Mouse (Mus musculus): ENCODE data around the gene Ing4.
A peak's percentile ranks its signal among the peaks of the same experiment; 100 is the strongest.
"Not testable (repeated sequence)": the region's sequence is repeated elsewhere in the genome, so short reads cannot be mapped to it uniquely, and the experiment has no call there.

Gene Ing4

GRCm38 (mm10) chr6:125042081-125042480 is 2.5 kb downstream of the Ing4 start:
- no peak for DNase-seq

GRCm38 (mm10) chr6:125046691-125047090 is 7.1 kb downstream of the Ing4 start:
- DNase-seq = peak; percentile 87

- DNase-seq = no peak
Observed at GRCm38 (mm10) chr6:125049678-125050077, 10.1 kb downstream of the Ing4 start, which contains the start of gene Acrbp. TSS of gene Acrbp (plus strand) at chr6:125049689.

- no peak for DNase-seq
Observed at GRCm38 (mm10) chr6:125051237-125051636, 11.7 kb downstream of the Ing4 start.

GRCm38 (mm10) chr6:125061493-125061892 is 21.9 kb downstream of the Ing4 start:
- DNase-seq = no peak

GRCm38 (mm10) chr6:125062511-125062910 is 23.0 kb downstream of the Ing4 start:
- DNase-seq = no peak

GRCm38 (mm10) chr6:125063906-125064305 is 24.3 kb downstream of the Ing4 start:
- DNase-seq = no peak

- not testable (repeated sequence) for DNase-seq
Observed at GRCm38 (mm10) chr6:125065223-125065622, 25.7 kb downstream of the Ing4 start.

GRCm38 (mm10) chr6:125067571-125067995 is 28.0 kb downstream of the Ing4 start, which contains the start of gene Lpar5:
TSS of gene Lpar5 (plus strand) at chr6:125067920.
- no peak for DNase-seq

GRCm38 (mm10) chr6:125071170-125071895 is 31.8 kb downstream of the Ing4 start:
- DNase-seq = no peak

- peak; percentile 81 for DNase-seq
Observed at GRCm38 (mm10) chr6:125071896-125072279, 32.3 kb downstream of the Ing4 start.

GRCm38 (mm10) chr6:125073825-125074224 is 34.3 kb downstream of the Ing4 start:
- no peak for DNase-seq

- no peak for DNase-seq
Observed at GRCm38 (mm10) chr6:125081394-125081793, 41.8 kb downstream of the Ing4 start.

- peak; percentile 90 for DNase-seq
Observed at GRCm38 (mm10) chr6:125081797-125082560, 42.4 kb downstream of the Ing4 start.

- DNase-seq = no peak
Observed at GRCm38 (mm10) chr6:125082801-125083386, 43.3 kb downstream of the Ing4 start.

GRCm38 (mm10) chr6:125084424-125084823 is 44.9 kb downstream of the Ing4 start:
- DNase-seq = no peak

GRCm38 (mm10) chr6:125087937-125088336 is 48.4 kb downstream of the Ing4 start:
- DNase-seq = no peak

- peak; percentile 72 for DNase-seq
Observed at GRCm38 (mm10) chr6:125088561-125089321, 49.2 kb downstream of the Ing4 start.

- peak; percentile 85 for DNase-seq
Observed at GRCm38 (mm10) chr6:125089521-125090321, 50.2 kb downstream of the Ing4 start.

GRCm38 (mm10) chr6:125090341-125091085 is 51.0 kb downstream of the Ing4 start:
- no peak for DNase-seq

- no peak for DNase-seq
Observed at GRCm38 (mm10) chr6:125092372-125092771, 52.8 kb downstream of the Ing4 start.
